Mouse (Mus musculus): ENCODE measurements around the gene Gdi2.
"Not testable (repeated sequence)": the region's sequence is repeated elsewhere in the genome, so short reads cannot be mapped to it uniquely, and the experiment has no call there.

Gene Gdi2

DNA sequence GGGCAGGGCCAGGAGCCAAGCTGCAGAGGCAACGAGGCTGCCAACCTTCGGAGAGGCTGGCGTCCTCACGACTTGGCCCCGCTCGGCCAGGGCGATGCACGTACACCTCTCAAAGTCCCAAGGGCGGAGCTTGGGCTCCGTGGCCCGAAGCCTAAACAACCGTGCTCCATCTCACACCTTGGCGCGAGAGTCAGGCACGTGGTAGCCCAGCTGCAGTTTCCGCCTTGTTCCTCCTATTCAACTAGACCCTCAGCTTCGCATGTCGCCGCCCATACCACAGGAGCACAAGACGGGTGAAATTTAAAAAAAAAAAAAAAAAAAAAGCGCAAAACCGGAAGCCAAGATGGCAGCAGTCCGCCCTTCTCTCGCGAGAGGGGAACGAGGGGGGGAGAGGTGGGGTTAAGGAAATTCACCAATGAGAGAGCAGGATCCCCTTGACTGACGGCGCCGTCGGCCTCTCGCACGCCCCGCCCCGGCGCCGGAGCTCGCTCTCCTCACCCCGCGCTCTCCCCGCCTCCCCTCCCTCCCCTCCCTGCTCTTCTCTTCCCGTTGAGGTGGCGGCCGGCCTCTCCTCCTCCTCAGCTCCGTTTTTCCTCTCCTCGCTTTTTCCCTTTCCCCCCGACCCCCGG lies at the start of gene Gdi2:
Gene Gdi2 (plus strand): TSS at position 470 of the 629 bp plus-strand sequence.
- DNase-seq (ENCODE audit: low spot score) = peak; percentile 97

DNA sequence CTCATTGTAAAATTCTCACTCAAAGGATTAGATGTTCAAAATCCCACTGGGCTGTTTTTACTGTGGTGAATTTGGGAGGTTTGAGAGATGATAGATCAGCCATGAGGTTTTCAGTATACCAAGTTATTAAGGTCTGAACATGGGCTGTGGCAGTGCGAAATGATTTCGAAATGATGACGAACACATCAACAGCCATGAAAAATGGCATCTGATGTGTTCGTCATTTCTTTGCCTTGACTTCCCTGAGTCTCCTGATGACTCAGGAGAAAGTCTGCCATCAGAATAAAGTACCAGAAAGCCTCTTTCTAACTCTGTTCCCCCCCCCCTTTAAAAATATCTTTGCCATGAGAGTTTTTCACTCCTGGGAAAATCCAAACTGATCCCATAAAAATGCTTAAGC lies 42.3 kb upstream of the Gdi2 start:
- DNase-seq (ENCODE audit: low spot score) = no peak

DNA sequence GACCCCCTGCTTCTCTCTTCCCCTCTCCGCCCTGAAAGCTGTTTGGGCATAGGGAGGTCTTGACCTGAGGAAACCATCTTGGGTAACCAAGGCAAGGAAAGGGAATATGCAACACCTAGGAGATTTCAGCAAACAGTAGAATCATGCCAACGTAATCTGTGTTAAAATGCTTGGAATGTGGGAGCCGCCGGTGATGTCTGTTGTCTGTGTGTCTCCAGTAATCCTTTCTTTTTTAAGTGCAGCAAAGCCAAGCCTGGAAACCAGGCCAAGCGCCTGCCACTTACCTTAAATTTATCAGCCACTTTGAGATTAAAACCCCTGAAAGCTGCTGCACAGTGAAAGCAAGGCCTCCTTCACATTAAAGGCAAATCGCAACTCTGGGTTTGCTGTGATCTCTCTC lies 36.8 kb upstream of the Gdi2 start:
- DNase-seq (ENCODE audit: low spot score) = not testable (repeated sequence)

DNA sequence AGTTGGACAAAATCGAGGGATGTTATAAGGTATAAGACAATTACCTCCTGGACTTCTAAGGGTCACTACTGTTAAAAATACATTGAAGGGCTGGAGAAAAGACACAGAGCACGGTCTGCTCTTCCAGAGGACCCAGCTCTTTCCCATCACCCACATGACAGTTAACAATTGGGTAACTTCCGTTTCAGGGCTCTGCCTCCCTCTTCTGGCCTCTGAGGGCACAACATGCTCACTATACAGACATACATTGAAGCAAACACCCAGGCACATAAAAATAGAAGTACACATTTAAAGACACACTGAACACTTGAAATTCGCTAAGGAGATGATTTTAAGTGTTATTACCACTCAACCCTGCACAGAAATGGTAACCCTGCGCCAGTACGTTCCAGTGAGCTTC lies 22.5 kb upstream of the Gdi2 start:
- not testable (repeated sequence) for DNase-seq (ENCODE audit: low spot score)

DNA sequence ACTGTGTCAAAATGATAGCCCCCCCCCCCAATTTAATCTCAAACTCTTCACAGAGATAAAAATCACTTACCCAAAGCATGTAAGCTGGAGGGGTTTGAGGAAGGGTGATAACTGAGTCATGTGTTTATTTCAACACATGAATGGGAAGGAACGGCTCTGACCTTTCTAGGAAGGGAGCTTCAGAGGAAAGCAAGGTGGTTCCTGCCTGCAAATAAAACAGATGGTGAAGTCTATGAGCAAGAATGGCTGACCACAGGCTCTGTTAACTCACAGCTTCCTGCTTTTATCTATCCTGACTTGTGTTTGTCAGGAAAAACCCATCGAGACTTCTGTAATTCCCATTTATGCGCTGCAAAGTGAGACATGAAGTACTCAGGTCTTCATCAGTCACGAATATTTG lies 18.5 kb upstream of the Gdi2 start:
- DNase-seq (ENCODE audit: low spot score) = not testable (repeated sequence)

DNA sequence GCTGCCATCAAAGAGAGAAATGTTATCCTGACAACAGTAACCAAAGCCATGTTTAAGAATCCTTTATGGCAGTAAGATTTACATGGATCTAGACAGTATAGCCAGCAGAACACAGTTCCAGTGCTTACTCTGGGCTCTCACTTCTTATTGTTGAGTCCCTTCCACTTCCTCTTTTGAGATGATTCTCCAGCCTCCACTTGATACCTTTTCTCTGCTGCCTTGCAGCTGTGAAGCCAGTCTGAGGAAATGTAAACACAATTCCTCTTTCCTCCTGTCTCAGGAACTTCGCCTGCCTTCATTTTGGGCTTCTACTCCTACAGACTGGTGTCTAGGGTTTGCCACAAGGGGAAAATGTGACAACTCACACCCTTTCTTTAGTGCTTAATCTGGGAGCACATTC lies 17.9 kb upstream of the Gdi2 start:
- not testable (repeated sequence) for DNase-seq (ENCODE audit: low spot score)

DNA sequence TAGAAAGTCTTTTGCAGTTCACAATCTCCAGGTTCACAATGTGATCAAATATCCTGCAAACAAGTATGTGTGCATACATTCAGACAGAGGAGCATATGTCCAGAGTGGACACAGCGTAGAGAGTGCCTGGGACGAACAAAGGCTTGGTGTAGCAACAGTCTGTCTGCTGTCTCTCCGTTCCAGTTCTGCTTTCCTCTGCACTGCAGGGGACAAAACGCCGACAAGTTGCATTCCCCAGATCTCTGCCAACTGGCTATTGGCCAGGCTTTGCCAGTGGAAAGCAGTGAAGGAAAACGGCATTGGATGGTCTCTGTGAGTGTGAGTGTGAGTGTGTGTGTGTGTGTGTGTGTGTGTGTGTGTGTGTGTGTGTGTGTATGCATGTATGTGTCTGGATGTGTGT lies 14.4 kb upstream of the Gdi2 start:
- no peak for DNase-seq (ENCODE audit: low spot score)

DNA sequence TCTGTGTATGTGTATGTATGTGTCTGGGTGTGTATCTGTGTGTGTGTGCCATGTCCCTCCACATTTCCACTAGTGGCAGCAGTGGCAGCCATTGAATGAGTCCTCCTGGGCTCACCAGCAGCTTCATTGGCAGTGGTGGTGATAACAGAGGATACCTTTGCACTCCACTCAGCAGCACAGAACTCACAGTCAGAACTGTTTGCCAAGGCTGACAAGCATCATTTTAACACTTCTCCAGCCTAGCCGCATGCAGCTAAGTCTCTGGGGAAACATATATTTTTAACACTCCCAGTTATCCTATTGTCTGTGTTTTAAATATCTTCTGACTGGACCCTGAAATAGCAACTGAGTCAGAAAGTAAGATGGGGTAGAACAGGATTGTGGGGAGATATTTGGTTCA lies 13.9 kb upstream of the Gdi2 start:
- no peak for DNase-seq (ENCODE audit: low spot score)

DNA sequence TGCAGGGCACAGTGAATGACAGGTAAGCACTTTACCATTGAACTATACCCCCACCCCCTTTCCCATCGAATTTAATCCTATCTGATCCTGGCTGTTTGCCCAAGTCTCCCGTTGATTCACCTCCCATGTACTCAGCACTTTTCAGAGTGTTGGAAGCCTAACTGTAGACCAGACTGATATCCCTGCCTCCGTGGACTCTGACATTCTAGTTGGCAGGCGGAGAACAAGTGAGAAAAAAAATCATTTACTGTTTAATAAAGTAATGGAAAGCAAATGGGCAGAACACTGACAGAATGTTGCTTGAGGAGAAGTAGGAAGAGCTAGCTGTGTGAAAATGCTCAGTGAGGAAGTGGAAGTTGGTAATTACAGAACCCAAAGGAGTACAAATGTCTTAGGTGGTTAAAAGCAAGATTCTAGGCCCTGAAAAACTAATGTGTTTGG lies 12.2 kb upstream of the Gdi2 start:
- no peak for DNase-seq (ENCODE audit: low spot score)

DNA sequence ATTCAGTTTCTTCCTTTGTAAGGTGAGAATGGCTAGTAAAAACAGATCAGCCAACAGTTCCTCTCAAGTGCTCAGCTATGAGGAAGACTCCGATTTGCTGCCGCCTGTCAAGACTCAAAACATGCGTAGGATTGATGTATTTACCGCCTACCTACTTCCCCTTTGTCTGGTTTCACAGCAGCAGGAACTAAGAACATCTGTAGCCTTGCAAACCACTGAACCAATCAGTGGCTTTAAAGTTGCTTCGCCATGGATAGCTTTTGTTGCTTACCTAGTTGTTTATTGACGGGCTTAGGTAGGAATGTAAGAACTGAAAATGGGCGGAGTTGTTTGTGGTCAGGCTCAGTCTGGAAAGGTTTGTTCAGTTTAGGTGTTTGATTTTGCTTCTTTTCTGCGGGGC lies 11.5 kb upstream of the Gdi2 start:
- DNase-seq (ENCODE audit: low spot score) = no peak

DNA sequence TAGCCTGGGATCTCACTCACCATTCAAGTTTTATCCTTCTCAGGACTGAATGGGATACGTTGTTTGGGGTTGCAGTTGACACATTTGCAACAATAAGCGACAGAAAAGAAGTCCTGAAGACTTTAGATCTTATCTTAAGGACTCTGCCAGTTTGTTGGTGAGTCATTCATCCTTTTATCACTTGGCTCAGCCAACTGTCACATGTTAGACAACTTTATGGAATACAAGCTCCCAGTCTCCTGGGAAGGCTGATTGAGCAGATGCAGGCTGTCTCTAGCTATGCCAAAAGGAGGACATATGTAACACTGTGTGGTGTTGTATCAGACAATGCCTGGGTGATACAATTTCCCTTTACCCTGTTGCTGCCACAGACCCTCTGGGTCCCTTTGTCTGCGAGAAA lies 7.4 kb upstream of the Gdi2 start:
- DNase-seq (ENCODE audit: low spot score) = no peak

DNA sequence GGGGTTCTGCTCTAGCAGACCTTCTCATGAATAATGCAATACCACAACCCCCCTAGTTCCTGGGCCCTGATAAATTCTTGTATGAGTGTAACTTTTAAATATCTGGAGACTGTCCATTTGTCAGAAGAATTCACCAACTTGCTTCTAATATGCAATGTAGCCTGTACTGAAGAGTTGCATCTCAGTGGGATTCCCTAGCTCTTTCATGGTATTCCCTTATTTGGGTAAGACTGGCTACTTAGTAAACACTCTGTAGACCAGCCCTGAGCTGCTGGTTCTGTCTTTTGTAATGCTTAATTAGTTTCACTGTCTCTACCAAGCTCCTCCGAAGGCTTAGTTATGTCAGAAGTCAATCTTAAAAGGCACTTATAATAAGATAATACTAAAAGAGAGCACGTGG lies 6.7 kb upstream of the Gdi2 start:
- not testable (repeated sequence) for DNase-seq (ENCODE audit: low spot score)

DNA sequence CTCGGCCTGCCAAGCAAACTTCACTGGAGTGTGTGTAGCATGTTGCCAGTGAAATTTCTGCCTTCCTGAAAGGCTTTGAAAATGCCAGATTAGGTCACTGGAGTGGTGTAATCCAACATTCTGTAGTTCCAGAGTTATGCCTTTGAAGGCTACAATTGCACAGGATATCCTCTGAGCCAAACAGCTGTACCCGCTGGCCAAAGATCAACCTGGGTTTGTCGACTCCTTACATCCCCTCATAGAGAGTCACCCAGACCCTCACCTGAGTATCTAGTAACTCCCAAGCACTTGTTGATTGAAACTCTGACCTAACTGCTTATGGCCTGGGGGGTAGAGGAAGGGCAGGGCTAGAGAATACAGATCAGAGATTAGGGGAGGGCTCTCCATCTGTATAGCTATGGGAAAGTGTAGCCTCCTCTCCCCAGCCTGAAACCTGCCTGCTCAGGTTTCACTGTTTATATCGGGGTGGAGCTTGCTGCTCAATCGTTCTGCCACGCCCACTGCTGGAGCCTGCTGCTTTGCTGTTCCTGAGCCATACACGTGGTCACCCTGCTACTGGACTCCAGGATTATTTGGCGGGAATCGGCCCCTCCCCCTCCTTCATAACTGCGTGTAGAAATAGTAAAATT lies 6.1 kb upstream of the Gdi2 start:
- DNase-seq (ENCODE audit: low spot score) = no peak

DNA sequence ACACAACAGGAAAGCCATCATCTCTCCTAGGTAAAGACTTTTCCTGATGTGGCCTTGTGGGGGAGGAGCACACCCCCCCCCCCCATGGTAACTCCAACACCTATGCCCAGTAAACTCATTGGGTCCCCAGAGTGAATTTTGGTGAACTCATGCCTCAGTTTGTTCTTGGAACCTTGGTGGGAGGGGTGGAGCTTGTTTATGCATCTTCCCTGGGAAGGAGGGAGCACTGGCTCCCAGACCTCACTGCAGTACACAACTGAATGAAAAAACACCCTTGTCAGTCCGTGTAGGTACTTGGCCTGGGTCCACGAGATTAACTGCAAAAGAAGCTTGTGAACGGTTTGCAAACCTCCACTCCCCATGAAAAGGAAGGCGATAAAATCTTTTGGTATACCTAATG lies 5.4 kb upstream of the Gdi2 start:
- no peak for DNase-seq (ENCODE audit: low spot score)

DNA sequence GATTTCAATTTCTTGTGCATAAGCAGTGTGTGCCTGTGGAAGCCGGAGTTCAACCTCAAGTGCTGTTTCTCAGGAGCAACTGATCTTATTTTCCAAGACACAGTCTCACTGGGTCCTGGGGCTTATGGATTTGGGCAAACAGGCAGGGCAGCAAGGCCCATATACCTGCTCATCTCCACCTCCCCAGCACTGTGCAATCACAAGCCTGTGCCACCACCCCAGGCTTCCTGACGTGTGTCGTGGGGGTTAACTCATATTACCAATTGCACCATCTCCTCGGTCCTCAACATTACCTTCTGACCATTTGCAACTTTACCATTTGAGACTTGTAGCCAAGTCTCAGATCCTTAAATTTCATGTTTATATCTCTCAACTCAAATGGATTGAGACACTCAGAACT lies 3.7 kb upstream of the Gdi2 start:
- no peak for DNase-seq (ENCODE audit: low spot score)

DNA sequence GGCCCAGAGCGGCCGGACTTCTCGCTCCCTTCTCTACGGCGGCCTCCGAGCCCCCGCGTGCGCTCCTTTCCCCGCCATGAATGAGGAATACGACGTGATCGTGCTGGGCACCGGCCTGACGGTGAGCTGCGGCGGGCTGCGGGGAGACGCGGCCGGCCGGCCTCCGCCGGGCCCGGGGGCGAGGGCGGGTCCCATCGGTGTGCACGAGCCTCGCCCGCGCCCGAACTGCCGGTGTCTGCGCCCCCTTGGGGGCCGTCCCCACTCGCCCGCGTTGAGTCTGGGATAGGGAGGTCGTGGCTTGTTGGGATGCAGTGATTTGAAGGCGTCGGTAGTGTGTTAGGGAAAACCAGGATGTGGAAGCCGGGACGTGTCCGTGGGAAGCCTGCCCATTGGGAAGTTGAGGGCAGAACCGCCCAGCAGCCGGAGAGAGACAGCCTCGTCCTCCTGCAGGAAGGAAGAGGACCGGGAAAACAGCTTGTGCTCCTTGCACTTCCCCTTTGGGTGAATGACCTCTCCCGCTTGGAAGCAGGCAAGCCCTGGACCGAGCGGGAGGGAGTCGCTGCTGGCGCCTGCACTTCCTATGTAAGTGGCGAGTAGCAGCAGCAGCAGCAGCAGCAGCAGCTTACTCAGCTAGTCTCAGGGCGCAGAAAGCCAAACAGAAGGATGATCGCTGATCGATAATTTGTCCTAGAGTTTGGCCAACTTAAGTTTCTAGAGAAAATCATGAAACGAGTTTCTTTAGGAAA lies 533 bp downstream of the Gdi2 start:
- DNase-seq (ENCODE audit: low spot score) = peak; percentile 69

DNA sequence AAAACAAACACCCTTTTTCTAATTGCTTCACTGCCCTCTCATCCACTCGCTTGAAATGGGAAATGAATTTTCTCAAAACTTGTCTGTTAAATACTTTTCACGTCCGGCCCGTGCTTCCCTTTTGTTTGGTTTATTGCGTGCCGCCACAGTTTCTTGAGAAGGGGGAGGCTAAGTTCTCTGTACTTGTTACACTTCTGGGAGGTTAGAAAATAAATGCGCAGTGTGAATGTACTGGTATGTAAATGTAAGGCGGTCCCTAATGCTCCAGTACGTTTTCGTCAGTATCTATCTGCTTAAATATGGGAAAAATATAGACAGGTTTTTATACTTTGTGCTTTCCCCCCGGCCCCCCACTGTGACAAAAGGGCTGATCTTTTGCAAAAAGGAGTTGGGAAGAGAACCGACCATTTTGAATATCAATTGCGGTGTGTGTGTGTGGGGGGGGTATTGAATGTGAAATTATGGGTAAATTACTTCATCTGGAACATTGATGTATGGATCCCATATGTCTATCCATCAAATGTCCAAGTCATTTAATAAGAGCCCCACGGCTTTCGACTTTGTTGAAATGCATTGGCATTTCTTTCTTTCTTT lies 1.2 kb downstream of the Gdi2 start:
- DNase-seq (ENCODE audit: low spot score) = peak; percentile 15

DNA sequence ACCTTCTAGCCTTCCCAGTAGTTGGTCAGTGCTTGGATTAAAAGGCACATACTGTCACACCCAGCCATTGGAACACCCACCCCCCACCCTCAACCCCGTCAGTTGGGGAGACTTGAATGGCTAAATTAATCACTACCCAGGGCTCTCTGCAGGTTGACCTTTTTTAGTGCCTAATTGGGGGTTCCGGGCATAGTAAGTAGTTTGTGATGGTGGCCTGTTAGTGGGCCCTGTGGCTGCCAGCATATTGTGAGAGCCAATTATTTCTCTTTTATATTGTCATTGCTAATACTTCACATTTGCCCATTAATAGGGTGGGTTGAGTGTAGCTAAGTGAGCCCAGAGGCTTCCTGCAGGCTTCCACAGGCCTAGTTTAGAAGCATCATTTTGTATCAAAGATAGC lies 2.3 kb downstream of the Gdi2 start:
- DNase-seq (ENCODE audit: low spot score) = peak; percentile 75

DNA sequence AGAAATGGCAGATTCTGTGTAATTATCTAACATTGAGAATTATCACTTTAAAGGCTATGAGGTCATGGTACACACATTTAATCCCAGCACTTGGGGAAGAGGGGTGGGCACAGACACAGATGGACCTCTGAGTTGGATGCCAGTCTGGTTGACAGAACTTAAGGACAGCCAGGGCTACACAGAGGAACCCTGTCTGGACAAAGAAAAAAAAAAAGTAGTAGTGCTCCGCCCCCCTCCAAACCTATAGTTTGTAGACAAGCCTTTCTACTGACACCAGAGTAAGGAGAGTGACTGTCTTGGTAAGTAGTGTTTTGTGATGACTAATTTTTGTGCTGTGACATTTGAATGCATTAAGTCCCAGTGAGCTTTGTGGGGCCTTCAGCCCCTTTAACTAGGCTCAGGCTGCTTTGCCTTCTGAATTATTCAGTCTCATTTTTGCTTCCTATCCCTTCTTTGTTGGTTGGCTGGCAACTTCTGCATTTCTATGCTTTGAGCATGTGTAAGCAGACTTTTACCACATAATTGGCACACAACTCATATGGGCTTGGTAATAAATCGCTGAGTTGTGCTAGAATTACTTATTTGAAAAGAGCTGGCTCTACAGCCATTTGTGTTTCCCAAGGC lies 3.4 kb downstream of the Gdi2 start:
- peak; percentile 15 for DNase-seq (ENCODE audit: low spot score)

DNA sequence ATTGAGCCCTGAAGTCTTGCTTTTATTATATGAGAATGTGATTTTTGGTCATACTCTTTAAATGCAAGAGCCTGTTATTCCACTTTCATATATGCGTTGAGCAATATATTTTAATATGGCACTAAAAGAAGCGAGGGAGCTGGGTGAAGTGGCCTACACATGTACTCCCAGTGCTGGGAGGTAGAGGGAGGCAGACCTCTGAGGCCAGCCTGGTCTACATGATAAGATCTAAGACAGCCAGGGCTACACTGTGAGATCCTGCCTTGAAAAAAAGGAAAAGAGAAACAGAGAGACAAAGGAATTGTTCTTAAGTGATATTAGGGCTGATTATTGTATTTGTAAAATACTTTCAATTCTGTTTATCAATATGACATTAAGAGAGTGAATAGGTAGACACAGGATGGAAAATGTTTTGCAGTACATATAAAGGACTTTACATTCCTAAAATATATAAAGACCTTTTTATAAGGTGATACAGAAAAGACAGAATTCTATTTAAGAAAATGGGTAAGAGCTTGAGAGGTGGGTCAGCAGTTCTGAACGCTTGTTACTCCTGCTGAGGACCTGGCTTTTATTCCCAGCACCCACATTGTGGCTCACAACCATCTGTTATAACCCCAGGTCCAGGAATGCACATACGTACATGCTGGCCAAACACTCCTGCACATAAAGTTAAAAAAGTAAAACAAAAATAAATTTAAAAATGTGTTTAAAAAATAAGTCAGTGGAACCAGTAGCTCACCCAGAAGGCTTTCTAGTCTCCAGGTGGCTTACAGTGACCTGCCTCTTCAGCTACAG lies 6.4 kb downstream of the Gdi2 start:
- DNase-seq (ENCODE audit: low spot score) = no peak

DNA sequence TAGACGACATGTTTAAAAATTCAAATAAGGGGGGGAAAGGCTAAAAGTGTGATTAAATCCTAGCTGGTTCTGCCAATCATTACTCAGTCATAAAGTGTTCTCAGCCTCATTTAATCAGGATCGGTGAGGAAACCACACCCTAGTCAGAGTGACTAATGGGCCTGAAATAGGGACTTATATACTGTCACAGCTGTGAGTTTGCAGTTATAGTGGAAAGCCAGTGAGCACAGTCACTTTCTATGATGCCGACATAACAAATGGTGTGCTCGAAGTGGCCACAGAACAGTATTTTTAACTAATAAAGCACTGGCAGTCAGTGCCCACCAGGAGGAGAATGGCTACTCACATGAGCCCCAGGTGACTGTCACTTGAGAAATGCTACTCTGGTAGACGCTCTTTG lies 7.1 kb downstream of the Gdi2 start:
- no peak for DNase-seq (ENCODE audit: low spot score)

DNA sequence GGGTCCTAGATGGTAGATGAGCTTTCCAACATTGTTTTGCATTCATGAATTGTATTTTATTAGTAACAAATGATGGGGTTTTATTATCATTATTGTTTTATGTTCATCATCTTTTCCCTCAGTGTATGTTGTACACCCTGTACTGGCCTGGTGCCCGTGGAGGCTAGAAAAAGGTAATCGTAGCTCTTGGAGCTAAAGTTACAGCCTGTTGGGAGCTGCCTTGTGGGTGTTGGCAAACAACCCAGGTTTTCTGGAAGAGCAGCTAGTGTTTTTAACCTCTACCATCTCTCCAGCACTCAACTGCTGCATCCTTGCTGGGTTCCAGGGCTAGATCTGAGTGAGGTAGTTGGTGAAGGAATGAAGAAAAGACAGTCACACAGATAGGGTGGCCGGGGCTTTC lies 9.5 kb downstream of the Gdi2 start:
- no peak for DNase-seq (ENCODE audit: low spot score)

Data from retina, embryonic 14.5 days (tissue).